Mouse (Mus musculus): Measurements from ENCODE around the gene Lrrc27. TPM values are rescaled to one million over a fixed set of nuclear protein-coding genes. Genes with fewer than 3 reads are reported as not detected.
A peak's percentile ranks its signal among the peaks of the same experiment; 100 is the strongest.

Lrrc27 gene
- polyA plus RNA-seq, 1 experiment, result 3.3 TPM

DNA sequence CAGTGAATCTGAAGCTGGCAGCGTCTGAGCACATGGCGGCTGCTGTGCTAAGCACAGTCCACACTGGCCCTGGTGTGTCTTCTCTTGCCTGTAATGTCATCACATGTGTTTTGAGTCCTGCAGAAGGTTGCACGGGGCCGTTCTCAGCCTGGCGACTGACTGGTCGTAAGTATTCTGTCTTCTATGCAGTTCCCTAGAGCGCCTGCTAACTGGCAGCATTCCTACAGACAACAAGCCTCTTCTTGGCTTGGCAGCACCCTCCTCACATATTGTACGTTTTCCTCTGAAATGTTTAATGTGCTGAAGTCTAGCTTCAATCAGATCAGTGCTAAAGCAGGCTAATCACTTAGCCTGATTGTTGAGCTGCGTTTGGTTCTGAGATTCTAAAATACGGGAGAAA is 62.8 kb downstream of the Lrrc27 start:
- TF ChIP-seq CTCF (conservative IDR thresholded peaks at IDR 0.05; ENCODE audit: insufficient read depth, insufficient read length, low read depth, low read length) (no peak), POLR2A (IDR thresholded peaks at IDR 0.05; ENCODE audit: low read depth, low read length) (no peak)
- Histone ChIP-seq H3K4me1 (ENCODE audit: control insufficient read depth, insufficient read depth, low read length) (peaks cover 10% of the 10 kb centered on the region), H3K27me3 (replicated peaks; ENCODE audit: control insufficient read depth, insufficient read depth, low read length) (no peaks in the 10 kb centered on the region), H3K27ac (ENCODE audit: insufficient read depth, low read depth, low read length) (no peak overlapping the region), H3K4me3 (ENCODE audit: insufficient read depth, low read depth, low read length) (no peak overlapping the region), H3K36me3 (ENCODE audit: control insufficient read depth, insufficient read depth, low read length) (no peaks in the 10 kb centered on the region)
- no peak for DNase-seq
- 68% methylated on average over 10 of the region's 10 CpGs for WGBS

DNA sequence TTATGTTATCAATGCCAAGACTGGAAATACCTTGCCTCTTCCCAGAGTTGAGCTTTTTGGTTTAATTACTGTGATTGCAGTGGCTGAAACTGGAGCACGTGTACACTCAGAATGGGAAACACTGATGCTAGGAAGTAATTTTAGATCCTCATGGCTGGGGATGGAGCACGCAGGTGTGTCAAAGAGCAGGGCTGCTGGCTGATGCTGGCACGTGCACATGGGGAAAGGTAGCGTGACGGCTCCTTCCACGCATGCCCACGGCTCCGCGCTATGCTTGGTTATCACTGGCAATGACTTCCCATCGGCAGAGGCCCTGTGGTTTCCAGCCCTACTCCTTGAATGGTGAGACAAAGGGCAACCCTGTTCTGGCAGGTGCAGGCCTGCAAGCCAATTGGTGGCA is 63.4 kb downstream of the Lrrc27 start:
- no peak overlapping the region for H3K4me3 ChIP-seq (ENCODE audit: insufficient read depth, low read depth, low read length)
- WGBS, result 79% methylated on average over 10 of the region's 10 CpGs
- TF ChIP-seq POLR2A (IDR thresholded peaks at IDR 0.05; ENCODE audit: low read depth, low read length), result no peak
- TF ChIP-seq CTCF (conservative IDR thresholded peaks at IDR 0.05; ENCODE audit: insufficient read depth, insufficient read length, low read depth, low read length), result no peak
- H3K27me3 ChIP-seq (replicated peaks; ENCODE audit: control insufficient read depth, insufficient read depth, low read length), result no peaks in the 10 kb centered on the region
- peaks cover 11% of the 10 kb centered on the region for H3K4me1 ChIP-seq (ENCODE audit: control insufficient read depth, insufficient read depth, low read length)
- no peak for DNase-seq
- H3K27ac ChIP-seq (ENCODE audit: insufficient read depth, low read depth, low read length), result no peak overlapping the region
- no peaks in the 10 kb centered on the region for H3K36me3 ChIP-seq (ENCODE audit: control insufficient read depth, insufficient read depth, low read length)

DNA sequence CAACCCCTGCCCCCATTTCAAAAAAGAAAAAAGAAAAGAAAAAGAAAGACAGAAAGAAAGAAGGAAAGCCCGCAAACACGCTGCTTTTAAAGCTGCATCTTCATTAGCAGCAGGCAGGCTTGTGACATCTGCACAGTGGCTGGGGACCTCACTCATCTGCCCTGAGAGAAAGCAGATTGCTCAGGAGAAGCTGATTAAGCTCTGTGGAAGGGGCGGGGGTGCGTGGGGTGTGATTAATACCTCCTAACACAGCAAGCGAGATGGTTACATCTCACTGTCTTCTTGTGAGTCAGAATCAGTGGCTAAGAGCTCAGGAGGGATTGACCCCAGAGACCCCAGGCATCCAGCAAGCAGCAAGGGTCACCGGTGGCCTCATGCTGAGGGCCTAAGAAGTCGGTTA is 64.7 kb downstream of the Lrrc27 start:
- H3K27ac ChIP-seq (ENCODE audit: insufficient read depth, low read depth, low read length), result no peak overlapping the region
- H3K36me3 ChIP-seq (ENCODE audit: control insufficient read depth, insufficient read depth, low read length), result no peaks in the 10 kb centered on the region
- H3K4me1 ChIP-seq (ENCODE audit: control insufficient read depth, insufficient read depth, low read length), result peaks cover 13% of the 10 kb centered on the region
- TF ChIP-seq POLR2A (IDR thresholded peaks at IDR 0.05; ENCODE audit: low read depth, low read length) (no peak), CTCF (conservative IDR thresholded peaks at IDR 0.05; ENCODE audit: insufficient read depth, insufficient read length, low read depth, low read length) (no peak)
- no peak overlapping the region for H3K4me3 ChIP-seq (ENCODE audit: insufficient read depth, low read depth, low read length)
- 92% methylated on average over 7 of the region's 7 CpGs for WGBS
- DNase-seq, result no peak
- H3K27me3 ChIP-seq (replicated peaks; ENCODE audit: control insufficient read depth, insufficient read depth, low read length), result no peaks in the 10 kb centered on the region

DNA sequence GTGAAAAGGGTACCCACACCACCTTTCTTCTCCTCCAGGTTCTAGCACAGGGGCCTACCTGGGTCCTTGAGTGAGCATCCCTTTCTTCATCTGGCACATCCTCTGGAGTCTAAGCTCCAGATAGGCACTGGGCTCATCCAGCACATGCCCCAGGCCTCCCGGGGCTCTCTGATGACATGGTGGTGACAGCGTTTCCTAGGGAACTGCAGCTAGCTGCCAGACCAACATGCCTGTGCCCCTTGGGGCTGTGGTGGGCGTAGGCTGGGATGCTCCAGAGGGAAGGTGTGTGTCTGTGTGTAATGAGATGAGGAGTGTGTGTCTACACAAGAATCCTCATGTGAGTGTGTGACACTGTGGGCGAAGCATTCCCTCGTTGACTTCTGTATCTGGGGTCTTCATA is 66.8 kb downstream of the Lrrc27 start:
- no peak overlapping the region for H3K27ac ChIP-seq (ENCODE audit: insufficient read depth, low read depth, low read length)
- 89% methylated on average over 5 of the region's 5 CpGs for WGBS
- H3K36me3 ChIP-seq (ENCODE audit: control insufficient read depth, insufficient read depth, low read length), result no peaks in the 10 kb centered on the region
- H3K4me3 ChIP-seq (ENCODE audit: insufficient read depth, low read depth, low read length), result no peak overlapping the region
- TF ChIP-seq POLR2A (IDR thresholded peaks at IDR 0.05; ENCODE audit: low read depth, low read length), result no peak
- no peak for TF ChIP-seq CTCF (conservative IDR thresholded peaks at IDR 0.05; ENCODE audit: insufficient read depth, insufficient read length, low read depth, low read length)
- no peak for DNase-seq
- H3K27me3 ChIP-seq (replicated peaks; ENCODE audit: control insufficient read depth, insufficient read depth, low read length), result no peaks in the 10 kb centered on the region
- peaks cover 3% of the 10 kb centered on the region; the same call in 1 of the 2 replicates for H3K4me1 ChIP-seq (ENCODE audit: control insufficient read depth, insufficient read depth, low read length)

DNA sequence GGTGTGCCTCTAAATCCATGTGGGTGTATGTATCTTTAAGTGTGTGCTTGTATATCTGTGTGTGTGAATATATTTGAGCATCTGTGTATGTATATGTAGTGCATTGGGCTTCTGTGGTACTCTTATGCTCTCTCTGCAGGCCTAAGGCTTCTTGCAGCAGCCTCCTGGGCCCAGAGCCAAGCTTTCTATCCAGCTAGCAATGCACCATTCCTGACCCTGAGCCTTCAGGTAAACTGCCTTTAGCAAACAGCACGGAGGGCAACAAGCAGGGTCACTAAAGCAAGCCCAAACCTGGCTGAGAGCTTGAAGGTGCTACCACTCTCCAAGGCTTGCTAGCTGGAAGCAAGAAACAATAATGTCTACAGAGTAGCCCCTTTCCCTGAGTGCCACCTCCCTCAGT is 67.3 kb downstream of the Lrrc27 start:
- H3K27me3 ChIP-seq (replicated peaks; ENCODE audit: control insufficient read depth, insufficient read depth, low read length), result no peaks in the 10 kb centered on the region
- no peaks in the 10 kb centered on the region for H3K36me3 ChIP-seq (ENCODE audit: control insufficient read depth, insufficient read depth, low read length)
- H3K4me3 ChIP-seq (ENCODE audit: insufficient read depth, low read depth, low read length), result no peak overlapping the region
- DNase-seq, result no peak
- no peak overlapping the region for H3K27ac ChIP-seq (ENCODE audit: insufficient read depth, low read depth, low read length)
- peaks cover 3% of the 10 kb centered on the region; the same call in 1 of the 2 replicates for H3K4me1 ChIP-seq (ENCODE audit: control insufficient read depth, insufficient read depth, low read length)
- 35% methylated on average over 1 of the region's 1 CpGs for WGBS
- TF ChIP-seq POLR2A (IDR thresholded peaks at IDR 0.05; ENCODE audit: low read depth, low read length), result no peak
- TF ChIP-seq CTCF (conservative IDR thresholded peaks at IDR 0.05; ENCODE audit: insufficient read depth, insufficient read length, low read depth, low read length), result no peak

DNA sequence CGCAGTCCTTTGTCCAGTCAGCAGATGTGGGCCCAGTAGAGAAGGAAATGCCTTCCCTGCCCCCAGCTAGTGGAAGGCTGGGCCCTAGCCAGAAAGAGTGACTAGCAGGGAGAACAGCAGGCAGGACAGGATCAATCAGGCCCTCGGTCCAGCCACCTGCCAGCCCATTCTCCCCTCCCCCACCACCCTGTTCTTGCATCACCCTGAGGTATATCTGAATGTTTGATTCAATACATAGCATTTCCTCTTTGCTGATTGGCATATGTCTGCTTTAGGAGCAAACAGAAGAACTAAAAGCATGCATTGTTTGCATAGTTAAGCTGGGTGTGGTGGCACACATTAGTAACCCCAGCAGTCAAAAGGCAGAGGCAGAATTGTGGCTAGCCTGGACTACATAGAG is 68.4 kb downstream of the Lrrc27 start:
- no peak for TF ChIP-seq POLR2A (IDR thresholded peaks at IDR 0.05; ENCODE audit: low read depth, low read length)
- TF ChIP-seq CTCF (conservative IDR thresholded peaks at IDR 0.05; ENCODE audit: insufficient read depth, insufficient read length, low read depth, low read length), result no peak
- H3K27me3 ChIP-seq (replicated peaks; ENCODE audit: control insufficient read depth, insufficient read depth, low read length), result no peaks in the 10 kb centered on the region
- peaks cover 3% of the 10 kb centered on the region; the same call in 1 of the 2 replicates for H3K4me1 ChIP-seq (ENCODE audit: control insufficient read depth, insufficient read depth, low read length)
- no peaks in the 10 kb centered on the region for H3K36me3 ChIP-seq (ENCODE audit: control insufficient read depth, insufficient read depth, low read length)
- H3K4me3 ChIP-seq (ENCODE audit: insufficient read depth, low read depth, low read length), result no peak overlapping the region
- no peak overlapping the region for H3K27ac ChIP-seq (ENCODE audit: insufficient read depth, low read depth, low read length)
- 28% methylated on average over 2 of the region's 2 CpGs for WGBS
- peak; percentile 51 for DNase-seq

DNA sequence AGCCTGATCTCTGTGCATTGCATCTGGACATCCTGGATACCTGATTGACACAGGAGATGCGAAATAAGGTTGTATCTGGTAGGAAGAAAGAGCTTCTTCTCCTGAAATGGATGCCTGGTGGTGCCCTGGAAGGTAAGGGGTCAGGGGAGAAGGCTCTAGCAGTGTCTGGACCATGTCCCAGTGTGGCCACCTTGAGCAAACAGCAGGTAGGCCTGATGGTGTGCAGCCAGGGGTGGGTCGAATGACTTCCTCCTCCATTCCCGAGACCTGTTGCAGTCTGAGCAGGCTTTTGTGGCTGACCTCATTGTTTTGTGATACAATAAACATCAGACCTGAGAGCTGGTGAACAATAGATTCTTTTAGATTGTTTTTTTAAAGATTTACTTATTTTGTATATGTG is 69.2 kb downstream of the Lrrc27 start:
- 82% methylated on average over 3 of the region's 3 CpGs for WGBS
- TF ChIP-seq CTCF (conservative IDR thresholded peaks at IDR 0.05; ENCODE audit: insufficient read depth, insufficient read length, low read depth, low read length), result no peak
- no peak for TF ChIP-seq POLR2A (IDR thresholded peaks at IDR 0.05; ENCODE audit: low read depth, low read length)
- Histone ChIP-seq H3K27me3 (replicated peaks; ENCODE audit: control insufficient read depth, insufficient read depth, low read length) (no peaks in the 10 kb centered on the region), H3K36me3 (ENCODE audit: control insufficient read depth, insufficient read depth, low read length) (no peaks in the 10 kb centered on the region), H3K27ac (ENCODE audit: insufficient read depth, low read depth, low read length) (no peak overlapping the region), H3K4me1 (ENCODE audit: control insufficient read depth, insufficient read depth, low read length) (peaks cover 3% of the 10 kb centered on the region; the same call in 1 of the 2 replicates), H3K4me3 (ENCODE audit: insufficient read depth, low read depth, low read length) (no peak overlapping the region)
- no peak for DNase-seq

Data from kidney, adult 2 months (tissue).